Mouse (Mus musculus) left cerebral cortex, adult 2 months (tissue): ENCODE data around the gene Irf2. TPM values are rescaled to one million over a fixed set of nuclear protein-coding genes. Genes with fewer than 3 reads are reported as not detected.

Source experiments
- DNase-seq, 2 experiments: peaks; one replicate each; pipeline ENCODE4 v3.0.0; 2021 to 2022; ENCODE audit warnings: low spot score in 2 of 2, mixed read lengths in 1 of 2; ENCODE audit errors: extremely low spot score in 1 of 2
- H3K27ac ChIP-seq: fragments of 200-600 bp; 2 replicates; pipeline ENCODE4 v1.8.1; 2022
- H3K4me3 ChIP-seq: fragments of 200-600 bp; 2 replicates; pipeline ENCODE4 v1.8.1; 2022
- CTCF ChIP-seq: fragments of 200-600 bp; IDR thresholded peaks from 2 replicates; pipeline ENCODE4 v1.8.1; 2022; ENCODE audit warnings: antibody characterized with exemption, mild to moderate bottlenecking, moderate library complexity
- intact Hi-C: fragments of 180-260 bp; cut with DNase I; formaldehyde crosslinking; loops from one replicate; pipeline ENCODE4 v1.15.1; 2025
- total RNA-seq, 2 experiments: library from RNA; stranded (reverse); gene quantifications; 2 replicates each; pipeline ENCODE4 v1.2.3; 2021

The Irf2 gene
- total RNA-seq, 2 experiments from 2014 or later: 70.7 to 79.6 TPM

GRCm38 (mm10) chr8:46852377-46852776, 112.8 kb downstream of the Irf2 start:
- intact Hi-C loops: loop anchor here (5.0 kb wide), 1 partner anchor 175 kb away; no protein-coding TSS in a partner anchor
- TF ChIP-seq CTCF: no peak
- no peak overlapping the region for H3K27ac ChIP-seq
- no peak for DNase-seq
- no peak overlapping the region for H3K4me3 ChIP-seq

- Histone ChIP-seq H3K4me3 (no peak overlapping the region), H3K27ac (no peak overlapping the region)
- DNase-seq: no peak
- intact Hi-C loops: no loop called here
- TF ChIP-seq CTCF: no peak
Measured at GRCm38 (mm10) chr8:46859164-46859846, 119.8 kb downstream of the Irf2 start.

GRCm38 (mm10) chr8:46859847-46860167, 120.3 kb downstream of the Irf2 start:
- Histone ChIP-seq H3K27ac (no peak overlapping the region), H3K4me3 (no peak overlapping the region)
- intact Hi-C loops: no loop called here
- TF ChIP-seq CTCF: no peak
- DNase-seq: no peak

GRCm38 (mm10) chr8:46862508-46862907, 123.0 kb downstream of the Irf2 start:
- no peak for TF ChIP-seq CTCF
- Histone ChIP-seq H3K27ac (no peak overlapping the region), H3K4me3 (no peak overlapping the region)
- intact Hi-C loops: no loop called here
- DNase-seq: no peak

GRCm38 (mm10) chr8:46865428-46865827, 125.9 kb downstream of the Irf2 start:
- no peak overlapping the region for H3K27ac ChIP-seq
- DNase-seq: no peak
- intact Hi-C loops: loop anchor here (5.0 kb wide), 1 partner anchor 67 kb away; no protein-coding TSS in a partner anchor
- H3K4me3 ChIP-seq: no peak overlapping the region
- TF ChIP-seq CTCF: no peak

- intact Hi-C loops: loop anchor here (5.0 kb wide), 1 partner anchor 65 kb away; no protein-coding TSS in a partner anchor
- no peak for DNase-seq
- no peak for TF ChIP-seq CTCF
- Histone ChIP-seq H3K27ac (no peak overlapping the region), H3K4me3 (no peak overlapping the region)
Measured at GRCm38 (mm10) chr8:46867440-46867839, 127.9 kb downstream of the Irf2 start.

- intact Hi-C loops: loop anchor here (5.0 kb wide), 1 partner anchor 64 kb away; no protein-coding TSS in a partner anchor
- Histone ChIP-seq H3K4me3 (no peak overlapping the region), H3K27ac (no peak overlapping the region; the same call in 1 of the 2 replicates)
- no peak for DNase-seq
- TF ChIP-seq CTCF: no peak
Measured at GRCm38 (mm10) chr8:46868346-46869065, 129.0 kb downstream of the Irf2 start.

GRCm38 (mm10) chr8:46869521-46869925, 130.0 kb downstream of the Irf2 start:
- no peak for TF ChIP-seq CTCF
- Histone ChIP-seq H3K27ac (no peak overlapping the region), H3K4me3 (no peak overlapping the region)
- DNase-seq: no peak
- intact Hi-C loops: loop anchor here (5.0 kb wide), 1 partner anchor 63 kb away; no protein-coding TSS in a partner anchor

- TF ChIP-seq CTCF: no peak
- Histone ChIP-seq H3K4me3 (no peak overlapping the region), H3K27ac (no peak overlapping the region)
- intact Hi-C loops: no loop called here
- no peak for DNase-seq
Measured at GRCm38 (mm10) chr8:46871086-46871485, 131.6 kb downstream of the Irf2 start.

- no peak for TF ChIP-seq CTCF
- Histone ChIP-seq H3K27ac (no peak overlapping the region), H3K4me3 (no peak overlapping the region)
- intact Hi-C loops: no loop called here
- DNase-seq: no peak
Measured at GRCm38 (mm10) chr8:46875615-46876293, 136.2 kb downstream of the Irf2 start.

- no peak overlapping the region for H3K4me3 ChIP-seq
- no peak for DNase-seq
- H3K27ac ChIP-seq: no peak overlapping the region
- TF ChIP-seq CTCF: no peak
- intact Hi-C loops: no loop called here
Measured at GRCm38 (mm10) chr8:46881348-46881747, 141.8 kb downstream of the Irf2 start.
